Mouse (Mus musculus) right cerebral cortex, postnatal 10 days (tissue): Measurements from ENCODE around the gene Gm12248.

ENCODE experiments used
- DNase-seq, 2 experiments: peaks; one replicate each; pipeline ENCODE4 v3.0.0; 2021; ENCODE audit warnings: low spot score in 2 of 2

The Gm12248 gene

DNA sequence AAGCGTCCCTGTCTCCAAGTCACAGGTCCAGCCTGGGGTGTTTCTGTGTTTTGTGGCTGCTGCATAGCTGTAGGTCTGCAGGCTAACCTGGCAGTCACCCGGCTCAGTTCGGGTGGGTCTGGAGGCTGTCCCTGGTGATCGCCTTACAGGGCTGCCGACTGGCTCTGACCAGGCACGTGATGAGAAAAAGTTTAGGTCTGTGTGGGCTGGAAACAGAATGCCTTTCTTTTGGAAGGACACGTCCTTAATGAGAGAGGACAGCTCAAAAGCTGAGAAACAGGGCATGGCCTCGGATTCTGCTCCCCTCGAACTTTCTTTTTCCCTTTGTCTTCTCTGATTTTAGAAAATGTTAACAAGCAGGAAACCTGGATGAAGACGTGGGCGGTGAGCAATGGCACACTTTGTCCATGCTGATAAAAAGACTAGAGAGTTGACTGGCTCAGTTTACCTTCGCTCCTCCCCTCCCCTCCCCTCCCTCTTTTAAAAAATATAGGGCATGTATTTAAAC is at the start of gene Gm12248:
TSS of gene Gm12248 (minus strand) at position 114 of the 508 bp plus-strand sequence.
- DNase-seq, result no peak

DNA sequence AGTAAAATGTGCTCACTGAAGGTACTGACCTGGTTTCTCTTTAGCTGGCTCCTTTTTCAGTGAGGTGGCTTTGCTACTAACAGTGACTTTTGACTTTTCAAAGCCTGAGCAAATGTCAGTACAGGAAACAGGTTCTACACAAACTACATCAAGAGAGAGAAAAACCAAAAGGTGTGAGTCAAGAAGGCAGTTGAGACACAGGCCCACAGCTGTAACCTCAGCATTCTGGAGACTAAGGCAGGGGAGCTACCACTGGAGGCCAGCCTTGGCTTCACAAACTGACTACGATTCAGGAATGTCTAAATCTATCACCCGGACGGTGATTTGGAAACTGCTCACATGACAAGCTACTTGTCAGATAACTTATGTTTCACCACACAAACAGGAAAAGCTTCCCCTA is 46.5 kb upstream of the Gm12248 start:
- no peak for DNase-seq

DNA sequence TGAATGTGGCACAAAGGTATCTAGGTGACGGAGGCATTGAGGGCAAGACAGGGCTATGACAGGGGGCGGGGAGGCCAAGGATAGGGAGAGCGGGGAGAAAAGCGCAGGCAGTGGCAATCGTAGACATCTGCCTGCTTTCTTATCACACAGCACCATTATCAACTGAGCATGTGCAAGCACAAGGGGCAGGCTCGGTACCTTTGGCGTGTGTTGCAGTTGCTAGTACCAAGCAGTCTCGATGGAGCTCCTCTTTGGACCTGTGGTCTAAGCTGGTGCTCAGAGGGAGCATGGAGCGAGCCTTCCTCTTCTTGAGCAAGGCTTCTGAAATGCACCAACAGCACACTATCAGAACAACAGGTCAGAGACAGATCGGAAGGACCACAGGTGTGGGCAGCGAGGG is 45.9 kb upstream of the Gm12248 start:
- no peak for DNase-seq

DNA sequence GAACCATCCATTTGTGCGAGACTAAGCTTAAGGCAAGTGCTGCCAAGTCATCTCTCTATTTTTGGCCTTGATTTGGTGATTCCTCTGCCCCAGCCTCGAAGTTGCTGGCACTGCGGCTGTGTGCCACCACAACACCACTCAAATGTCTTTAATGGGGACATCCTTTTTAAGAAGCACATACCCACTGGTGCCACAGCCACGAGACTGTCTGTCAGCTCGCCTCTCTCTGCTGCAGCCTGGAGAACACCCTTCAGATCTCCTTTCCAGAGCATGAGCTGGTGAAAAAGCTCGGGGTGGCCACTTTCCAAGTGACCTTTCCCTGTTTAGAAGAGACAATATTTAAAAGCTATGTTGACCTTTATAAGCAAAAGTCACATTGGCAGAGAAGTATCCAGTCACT is 43.7 kb upstream of the Gm12248 start:
- no peak for DNase-seq

DNA sequence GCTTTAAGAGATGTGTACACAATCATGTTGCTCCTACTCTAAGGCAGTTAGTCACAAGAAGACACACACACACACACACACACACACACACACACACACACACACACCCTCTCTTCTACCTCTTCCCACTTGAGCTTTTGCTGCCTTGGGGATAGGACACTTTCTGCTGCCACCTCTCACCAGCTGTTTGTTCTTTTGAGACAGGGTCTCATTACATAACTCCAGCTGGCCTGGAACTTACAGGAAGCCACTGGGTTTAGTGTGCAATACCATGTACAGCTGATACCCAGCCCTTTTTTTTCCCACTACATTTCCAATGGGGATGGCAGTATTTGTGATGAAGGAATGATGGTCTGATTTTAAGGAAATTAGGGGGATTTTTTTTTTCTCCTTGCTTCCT is 42.4 kb upstream of the Gm12248 start:
- no peak for DNase-seq

DNA sequence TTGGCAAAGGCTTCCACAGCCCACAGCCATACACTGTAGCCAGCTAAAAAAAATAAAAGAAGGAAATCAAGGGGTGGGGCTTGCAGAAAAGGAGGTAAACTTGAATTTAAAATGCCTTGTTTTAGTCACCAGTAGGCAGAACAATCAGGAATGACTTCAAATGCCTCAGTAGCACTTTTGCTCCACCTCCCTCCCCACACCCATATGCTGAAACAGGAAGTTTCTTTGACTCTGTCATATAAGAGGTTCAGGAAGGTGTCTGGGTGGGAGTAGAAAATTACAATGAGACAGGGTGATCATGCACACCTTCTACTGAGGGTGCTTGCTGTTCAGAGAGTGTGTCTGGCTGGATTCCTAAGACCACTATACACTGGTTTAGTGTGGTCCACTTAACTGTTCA is 41.9 kb upstream of the Gm12248 start:
- no peak for DNase-seq

DNA sequence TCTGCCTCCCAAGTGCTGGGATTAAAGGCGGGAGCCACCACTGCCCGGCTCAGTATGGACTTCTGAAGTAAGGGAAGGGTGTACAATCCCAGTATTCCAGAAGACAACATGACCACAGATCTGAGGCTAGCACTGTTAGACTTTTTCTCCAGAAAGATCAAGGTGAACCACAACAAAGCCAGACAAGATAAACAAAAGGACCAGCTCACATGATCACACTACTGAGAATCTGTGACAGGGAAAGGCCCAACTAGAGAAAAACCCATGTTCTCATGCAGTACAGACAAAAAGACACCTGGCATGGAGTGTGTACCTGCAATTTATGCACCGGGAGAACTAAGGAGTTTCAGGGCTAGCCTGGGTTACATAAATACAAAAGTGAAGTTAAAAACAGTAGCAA is 39.1 kb upstream of the Gm12248 start:
- DNase-seq, result no peak

DNA sequence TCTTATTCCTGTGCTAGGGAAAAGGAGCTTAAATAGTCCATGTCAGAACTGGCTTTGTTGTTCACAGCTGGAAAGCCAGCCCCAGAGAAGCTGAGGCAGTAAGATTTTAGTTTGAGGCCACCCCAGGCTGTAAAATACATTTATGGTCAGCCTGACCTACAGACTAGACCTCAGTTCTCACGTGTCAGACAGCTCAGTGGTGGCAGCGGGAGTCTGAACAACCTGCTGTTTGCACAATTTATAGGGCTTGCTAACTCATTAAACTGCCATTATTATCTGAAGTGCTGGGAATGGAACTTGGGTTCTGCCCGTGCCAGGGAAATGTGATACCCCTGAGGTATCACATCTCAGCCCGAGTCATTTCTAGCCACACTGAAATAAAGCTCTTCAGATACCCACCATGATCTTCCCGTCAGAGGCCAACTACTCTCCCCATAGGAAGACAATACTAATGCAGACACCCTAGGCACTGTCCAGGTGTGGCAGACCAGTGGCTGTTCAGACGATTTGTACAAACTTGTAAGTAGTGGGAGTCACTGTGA is 36.4 kb upstream of the Gm12248 start:
- DNase-seq, result no peak

DNA sequence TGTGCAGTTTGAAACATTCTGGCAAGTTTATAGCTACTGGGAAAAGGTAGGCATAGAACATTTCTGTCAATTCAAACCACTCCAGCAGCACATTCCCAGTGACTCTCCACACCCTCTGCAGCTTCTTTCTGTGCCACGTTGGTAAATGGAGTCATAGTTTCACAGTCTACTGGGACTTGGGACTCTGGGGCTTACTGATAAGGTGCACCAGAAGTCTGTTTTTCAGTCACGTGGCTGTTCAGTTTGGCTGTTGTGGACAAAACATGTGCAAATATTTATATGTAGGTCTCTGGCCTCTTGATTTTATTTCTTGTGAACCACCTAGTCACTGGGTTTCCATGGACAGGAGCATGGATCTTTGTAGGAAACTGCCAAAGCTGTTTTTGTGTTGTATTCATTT is 34.6 kb upstream of the Gm12248 start:
- DNase-seq, result no peak

DNA sequence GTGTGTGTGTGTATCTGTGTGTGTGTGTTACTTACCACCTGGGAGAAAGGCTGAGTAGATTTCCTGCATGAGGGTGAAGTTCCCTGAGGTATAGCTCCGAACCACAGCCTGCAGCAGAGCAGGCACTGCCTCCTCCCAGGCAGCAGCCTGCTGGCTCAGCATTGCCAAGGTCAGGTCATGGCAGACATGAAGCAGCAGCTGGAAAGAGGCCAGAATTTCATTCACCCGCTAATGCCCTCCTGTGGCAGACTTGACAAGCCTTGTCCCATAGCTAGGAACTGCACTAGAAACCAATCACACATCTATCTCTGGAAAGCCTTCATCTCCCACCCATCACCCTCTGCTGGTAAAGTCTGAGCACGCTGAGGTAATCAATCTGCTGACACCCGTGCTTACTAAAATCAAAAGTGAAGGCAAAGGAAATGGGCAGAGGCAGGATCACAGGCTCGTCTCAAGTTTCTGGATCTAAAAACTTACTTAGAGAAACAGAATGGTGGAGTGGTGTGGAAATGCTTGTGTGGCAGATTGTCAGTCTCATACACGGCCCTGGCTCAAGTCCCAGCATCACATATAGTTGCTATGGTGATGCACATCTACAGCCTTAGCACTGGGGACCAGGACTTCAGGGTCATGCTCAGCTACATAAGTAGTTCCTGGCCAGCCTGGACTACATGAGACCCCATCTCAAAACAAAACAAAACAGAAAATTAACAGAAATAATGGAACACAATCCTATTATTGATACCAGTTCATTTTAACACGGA is 33.6 kb upstream of the Gm12248 start:
- peak; percentile 57 to 61 for DNase-seq

DNA sequence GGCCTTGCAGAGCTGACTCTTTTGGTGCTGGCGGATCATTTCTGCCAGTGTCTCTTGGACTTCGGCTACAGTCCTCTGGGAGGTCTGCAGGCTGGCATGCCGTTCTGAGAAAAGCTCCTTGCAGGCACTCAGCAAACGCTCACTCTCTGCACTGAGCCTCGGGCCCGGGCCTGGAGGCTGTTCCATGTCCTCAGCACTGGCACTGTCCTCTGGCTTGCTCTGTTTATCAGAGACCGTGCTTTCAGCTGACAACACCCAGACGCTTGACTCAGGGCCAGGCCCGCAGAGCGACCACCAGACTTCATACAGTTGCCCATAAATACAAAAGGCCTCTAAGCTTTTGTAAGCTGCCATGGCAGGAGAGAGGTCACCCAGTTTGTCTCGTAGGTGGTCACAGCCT is 32.1 kb upstream of the Gm12248 start:
- no peak for DNase-seq

DNA sequence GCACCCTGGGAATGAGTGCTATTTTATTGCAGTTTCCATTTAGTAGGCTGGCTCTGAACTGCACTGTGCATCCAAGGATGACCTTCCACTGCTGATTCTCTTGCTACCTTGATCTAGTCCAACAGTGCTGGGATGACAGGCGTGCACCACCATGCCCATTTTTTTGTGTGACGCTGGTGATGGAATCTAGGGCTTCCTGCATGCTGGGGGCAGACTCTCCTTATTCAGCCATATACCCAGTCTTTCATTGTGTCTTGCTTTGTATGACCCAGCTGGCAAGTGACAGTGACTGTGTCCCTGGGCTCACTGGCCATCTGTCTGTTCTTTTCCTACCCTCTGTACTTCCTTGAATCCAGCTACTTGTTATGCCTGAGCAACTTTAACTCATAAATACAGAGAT is 30.8 kb upstream of the Gm12248 start:
- DNase-seq, result no peak

DNA sequence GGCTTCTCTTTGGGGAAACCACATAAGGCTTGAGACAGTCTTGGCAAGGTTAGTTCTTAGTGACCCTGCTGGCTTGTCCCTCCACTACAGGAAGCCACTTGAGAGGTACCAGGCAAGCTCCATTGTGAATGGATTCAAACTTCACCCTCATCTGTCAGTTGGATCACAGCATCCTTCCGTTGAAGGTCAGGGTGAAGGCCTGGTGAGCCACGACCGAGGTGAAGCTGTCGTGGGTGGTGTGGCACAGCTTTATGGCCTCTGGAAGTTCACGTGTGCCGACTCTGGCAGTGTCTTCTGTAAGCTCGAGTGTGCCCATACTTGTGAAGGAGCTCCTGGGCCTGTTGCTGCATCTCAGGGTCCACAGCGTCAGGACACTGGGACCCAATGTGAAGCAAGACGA is 28.4 kb upstream of the Gm12248 start:
- no peak for DNase-seq

DNA sequence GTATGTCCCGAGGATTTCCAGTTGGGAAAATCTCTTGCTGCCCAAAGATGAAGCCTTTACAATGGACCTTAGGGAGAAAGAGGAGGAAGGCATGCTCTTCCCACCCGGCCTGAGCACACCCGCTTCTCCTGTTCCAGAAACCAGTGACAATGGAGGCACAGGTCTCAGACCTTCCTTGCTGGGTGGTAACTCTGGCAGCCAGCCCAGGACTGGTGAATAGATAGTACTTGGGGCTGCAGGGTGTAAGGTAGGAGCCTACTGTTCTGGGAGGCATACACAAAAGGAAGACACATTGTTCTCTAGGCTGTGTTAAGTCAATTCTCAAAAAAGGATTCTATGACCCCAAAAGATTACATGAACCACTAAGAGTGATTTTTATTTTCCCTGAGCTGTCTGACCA is 27.7 kb upstream of the Gm12248 start:
- no peak for DNase-seq

DNA sequence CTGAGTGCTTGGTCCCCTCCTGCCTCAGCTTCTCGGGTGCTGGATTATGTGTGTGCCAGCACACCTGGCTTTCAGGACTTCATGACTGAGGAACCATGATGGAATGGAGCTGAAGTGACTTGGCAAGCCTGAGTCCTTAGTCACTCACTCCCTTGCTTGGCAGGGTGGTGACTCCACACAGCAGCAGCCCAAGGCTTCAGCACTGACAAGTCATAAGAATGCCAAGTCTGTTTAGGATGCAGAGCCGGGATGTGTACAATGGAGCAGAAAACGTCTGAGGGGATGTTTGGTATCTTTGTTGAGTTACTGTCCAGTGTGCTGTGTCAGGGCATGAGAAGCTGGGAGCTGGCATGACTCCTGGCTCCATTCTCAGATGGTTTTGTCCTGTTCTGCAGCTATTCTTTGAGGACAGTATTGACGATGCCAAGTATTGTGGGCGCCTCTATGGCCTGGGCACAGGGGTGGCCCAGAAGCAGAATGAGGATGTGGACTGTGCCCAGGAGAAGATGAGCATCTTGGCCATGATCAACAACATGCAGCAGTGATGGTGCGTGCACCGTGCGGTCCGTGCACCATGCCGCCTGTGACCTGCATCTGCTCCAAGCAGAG is 24.2 kb upstream of the Gm12248 start:
- no peak for DNase-seq

DNA sequence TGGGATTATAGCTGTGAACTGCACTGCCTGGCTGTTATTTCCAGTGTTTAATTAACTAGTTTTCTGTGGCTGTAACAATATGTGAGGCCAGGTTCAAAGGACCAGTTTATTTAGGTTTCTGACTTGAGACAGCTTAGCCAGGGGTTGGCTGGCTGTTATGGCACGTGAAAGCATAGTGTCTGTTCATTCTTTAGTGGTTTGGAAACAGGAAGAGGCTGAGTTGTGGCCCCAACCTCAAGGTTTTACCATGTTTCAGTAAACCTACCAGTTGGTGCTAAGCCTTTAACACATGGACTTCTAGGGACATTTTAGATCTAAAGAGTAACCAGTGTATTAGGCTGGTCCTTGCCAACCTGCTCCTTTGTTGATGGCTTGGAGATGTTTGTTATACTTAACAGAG is 23.6 kb upstream of the Gm12248 start:
- DNase-seq, result no peak

DNA sequence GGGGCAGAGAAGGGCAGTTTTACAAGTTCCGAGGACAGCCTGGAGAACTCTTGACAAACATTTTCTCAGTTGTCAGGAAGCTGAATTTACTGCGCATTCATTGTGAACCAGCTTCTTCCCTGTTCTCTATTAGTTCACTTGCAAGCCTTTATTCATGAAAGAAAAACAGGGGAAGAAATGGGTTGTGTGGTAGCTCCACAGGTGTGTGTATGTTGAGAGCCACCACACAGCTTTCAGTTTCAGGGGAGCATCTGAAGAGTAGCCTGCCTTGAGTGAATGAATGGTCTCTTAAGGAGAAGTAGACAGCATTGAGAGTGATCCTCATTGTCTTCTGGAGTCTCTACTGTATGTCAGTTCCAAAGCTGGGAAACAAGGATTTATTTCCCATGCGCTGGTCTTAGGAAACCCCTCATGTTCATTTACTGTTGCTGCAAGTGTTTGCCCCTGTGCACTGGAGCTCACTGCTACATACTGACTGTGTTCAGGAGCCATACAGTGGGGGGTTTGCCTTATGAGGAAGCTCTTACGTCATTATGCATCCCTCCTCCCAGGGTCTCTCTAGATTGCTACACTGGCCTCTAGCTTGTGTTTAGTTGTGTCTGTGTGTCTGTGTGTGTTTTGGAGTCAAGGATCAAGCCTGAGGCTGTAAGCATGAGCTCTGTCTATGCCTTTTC is 14.9 kb upstream of the Gm12248 start:
- DNase-seq, result no peak

DNA sequence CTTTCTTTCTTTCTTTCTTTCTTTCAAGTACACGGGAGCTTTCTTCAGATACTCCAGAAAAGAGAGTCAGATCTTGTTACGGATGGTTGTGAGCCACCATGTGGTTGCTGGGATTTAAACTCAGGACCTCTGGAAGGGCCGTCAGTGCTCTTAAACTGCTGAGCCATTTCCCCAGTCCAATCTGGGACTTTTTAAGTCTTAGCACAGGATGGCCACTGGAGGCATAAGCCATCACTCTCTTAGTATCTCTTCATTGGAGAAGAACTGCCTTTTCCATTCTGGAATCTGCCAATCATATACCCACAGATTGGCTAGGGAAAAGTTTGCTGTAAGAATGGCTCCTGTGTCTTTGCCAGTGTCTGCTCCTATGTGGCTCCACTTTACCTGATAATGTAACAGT is 14.1 kb upstream of the Gm12248 start:
- no peak for DNase-seq

DNA sequence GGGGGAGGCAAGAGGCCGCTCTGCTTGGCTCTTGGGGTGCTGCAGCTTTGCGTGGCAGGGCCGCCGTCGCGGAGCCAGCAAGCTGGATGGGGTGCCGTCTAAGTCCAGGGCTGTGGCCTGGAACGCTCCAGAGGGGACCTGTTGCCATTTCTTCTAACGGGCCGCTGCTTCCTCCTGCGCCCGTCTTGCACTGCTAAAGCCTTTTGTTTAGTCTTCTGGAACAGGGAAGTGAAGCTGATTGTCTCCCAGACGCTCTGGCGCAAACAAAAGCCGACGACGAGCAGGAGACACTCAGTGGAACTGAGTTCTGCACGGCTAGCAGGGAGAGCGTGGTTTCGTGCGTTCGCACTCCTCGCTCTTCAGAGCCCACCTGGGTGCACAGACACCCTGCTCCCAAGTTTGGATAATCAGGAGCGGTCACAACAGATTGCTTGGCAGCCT is 11.4 kb upstream of the Gm12248 start:
- DNase-seq, result peak; percentile 66 to 67

DNA sequence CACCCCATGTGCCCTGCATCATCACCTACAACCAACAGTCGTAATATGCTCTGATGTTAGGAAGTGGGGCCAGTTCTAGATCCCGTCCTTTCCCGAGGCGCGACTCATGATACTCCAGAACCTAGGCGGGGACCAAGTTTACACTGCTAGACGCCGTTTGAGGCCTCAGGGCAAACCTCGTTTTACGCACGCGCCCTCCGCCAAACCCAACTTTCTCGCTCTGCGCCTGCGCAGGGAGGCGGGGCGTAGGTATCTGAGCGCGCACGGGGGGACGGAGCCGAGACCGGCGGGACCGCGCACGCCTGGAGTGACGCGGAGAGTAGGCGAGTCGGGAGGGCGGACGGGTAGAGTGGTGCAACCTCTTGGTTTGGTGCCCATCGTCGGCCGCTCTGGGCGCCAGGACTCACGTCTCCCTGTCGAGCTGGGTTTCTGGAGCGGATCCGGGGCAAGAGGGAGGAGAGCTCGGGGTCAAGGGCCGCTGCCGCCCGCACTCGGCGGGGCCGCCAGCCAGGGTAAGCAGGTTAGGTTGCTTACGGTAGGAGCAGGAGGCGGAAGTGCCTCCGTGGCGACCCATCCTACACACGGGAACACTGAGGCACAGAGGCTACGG is 10.9 kb upstream of the Gm12248 start, which contains the start of gene Cnot8:
TSS of gene Cnot8 (plus strand) at position 457 of the 610 bp plus-strand sequence.
- peak; percentile 99 to 100 for DNase-seq

DNA sequence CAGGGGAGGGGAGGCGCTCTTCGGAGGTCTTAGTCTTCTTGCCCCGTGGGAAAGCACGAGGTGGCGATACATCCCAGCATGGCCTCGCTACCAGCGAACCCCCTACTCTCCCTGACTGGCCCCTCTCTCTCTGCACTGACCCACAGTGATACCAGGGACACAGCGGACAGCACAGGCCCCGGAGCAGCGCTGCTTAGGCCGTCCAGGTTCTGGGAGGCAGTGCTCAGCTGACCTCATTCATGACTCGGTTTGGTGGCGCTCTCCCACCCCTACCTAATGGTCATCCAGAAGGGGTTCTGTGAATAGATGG is 10.4 kb upstream of the Gm12248 start:
- no peak for DNase-seq
